Mouse (Mus musculus): Measurements from ENCODE around the gene Arhgap27. TPM values are rescaled to one million over a fixed set of nuclear protein-coding genes. Genes with fewer than 3 reads are reported as not detected.
A peak's percentile ranks its signal among the peaks of the same experiment; 100 is the strongest.
"Not testable (repeated sequence)": the region's sequence is repeated elsewhere in the genome, so short reads cannot be mapped to it uniquely, and the experiment has no call there.

The Arhgap27 gene
- total RNA-seq (2021), result 10 to 100 TPM; 14.1 to 22.9 TPM
- polyA plus RNA-seq (2012; rRNA removed), result 15.0 and 18.5 TPM in 2 replicates
- long read RNA-seq, full-length matches to known transcripts, result 1 of 18 reads
- long read RNA-seq, partial matches to known transcripts, result 1 of 18 reads
- long read RNA-seq, other reads (novel, unspliced or antisense), result 16 of 18 reads

- TF ChIP-seq POLR2A (IDR thresholded peaks at IDR 0.05; ENCODE audit: insufficient read depth, low read depth, low read length) (peak; percentile 75), CTCF (IDR thresholded peaks at IDR 0.05) (no peak), EP300 (IDR thresholded peaks at IDR 0.05; ENCODE audit: insufficient read depth, low read depth, low read length) (peak; percentile 40; the same call in 1 of the 2 replicates)
- H3K27ac ChIP-seq, result peak within 1 kb of the TSS; percentile 92
- intact Hi-C loops (cut with DNase I), result loop anchor here (1.0 kb wide), 2 partner anchors 8 to 19 kb away; no protein-coding TSS in a partner anchor
- peak within 1 kb of the TSS; percentile 65 for H3K4me3 ChIP-seq
- no peaks in the 10 kb centered on the region for H3K79me2 ChIP-seq (replicated peaks; ENCODE audit: control insufficient read depth, insufficient read depth, low read length)
- 4% methylated on average over 35 of the region's 35 CpGs for WGBS
- peaks cover 6% of the 10 kb centered on the region for H3K4me1 ChIP-seq (ENCODE audit: control insufficient read depth, insufficient read depth, low read length)
- H3K9ac ChIP-seq (ENCODE audit: low read depth, low read length), result peak within 1 kb of the TSS; percentile 83
- no peaks in the 10 kb centered on the region for H3K36me3 ChIP-seq (ENCODE audit: control insufficient read depth, insufficient read depth, low read length)
- DNase-seq, result peak; percentile 86 to 90
- H3K27me3 ChIP-seq (ENCODE audit: control insufficient read depth, insufficient read depth, low read length), result no peaks in the 10 kb centered on the region
These were observed at the start of gene Arhgap27 for GRCm38 (mm10) chr11:103363214-103364148. Arhgap27 (minus strand) TSS chr11:103363692.

GRCm38 (mm10) chr11:103412950-103413423 lies 49.5 kb upstream of the Arhgap27 start:
- Histone ChIP-seq H3K79me2 (replicated peaks; ENCODE audit: control insufficient read depth, insufficient read depth, low read length) (peaks cover 6% of the 10 kb centered on the region), H3K36me3 (ENCODE audit: control insufficient read depth, insufficient read depth, low read length) (no peaks in the 10 kb centered on the region), H3K4me3 (peak overlapping the region; percentile 95), H3K27me3 (ENCODE audit: control insufficient read depth, insufficient read depth, low read length) (no peaks in the 10 kb centered on the region), H3K27ac (peak overlapping the region; percentile 96), H3K9ac (ENCODE audit: low read depth, low read length) (peak overlapping the region; percentile 71), H3K4me1 (ENCODE audit: control insufficient read depth, insufficient read depth, low read length) (no peaks in the 10 kb centered on the region; the same call in 1 of the 2 replicates)
- no peak for TF ChIP-seq EP300 (IDR thresholded peaks at IDR 0.05; ENCODE audit: insufficient read depth, low read depth, low read length)
- no peak for TF ChIP-seq POLR2A (IDR thresholded peaks at IDR 0.05; ENCODE audit: insufficient read depth, low read depth, low read length)
- no peak for TF ChIP-seq CTCF (IDR thresholded peaks at IDR 0.05)
- 4% methylated on average over 14 of the region's 14 CpGs for whole genome bisulfite sequencing
- no peak for DNase-seq
- intact Hi-C loops (cut with DNase I), result no loop called here

GRCm38 (mm10) chr11:103411981-103412949 lies 48.8 kb upstream of the Arhgap27 start, which contains the start of gene Plekhm1:
Plekhm1 (minus strand) TSS chr11:103412687.
- Histone ChIP-seq H3K4me1 (ENCODE audit: control insufficient read depth, insufficient read depth, low read length) (no peaks in the 10 kb centered on the region; the same call in 1 of the 2 replicates), H3K79me2 (replicated peaks; ENCODE audit: control insufficient read depth, insufficient read depth, low read length) (peaks cover 6% of the 10 kb centered on the region), H3K27me3 (ENCODE audit: control insufficient read depth, insufficient read depth, low read length) (no peaks in the 10 kb centered on the region), H3K27ac (peak within 1 kb of the TSS; percentile 96), H3K4me3 (peak within 1 kb of the TSS; percentile 95), H3K9ac (ENCODE audit: low read depth, low read length) (peak within 1 kb of the TSS; percentile 97), H3K36me3 (ENCODE audit: control insufficient read depth, insufficient read depth, low read length) (no peaks in the 10 kb centered on the region)
- TF ChIP-seq CTCF (IDR thresholded peaks at IDR 0.05), result no peak
- no peak for TF ChIP-seq EP300 (IDR thresholded peaks at IDR 0.05; ENCODE audit: insufficient read depth, low read depth, low read length)
- peak; percentile 79 for TF ChIP-seq POLR2A (IDR thresholded peaks at IDR 0.05; ENCODE audit: insufficient read depth, low read depth, low read length)
- peak; percentile 96 to 97 for DNase-seq
- under 1% methylated on average over 67 of the region's 67 CpGs for WGBS
- intact Hi-C loops (cut with DNase I), result no loop called here

GRCm38 (mm10) chr11:103411301-103411700 lies 47.8 kb upstream of the Arhgap27 start:
- WGBS, result 83% methylated on average over 1 of the region's 1 CpGs
- intact Hi-C loops (cut with DNase I), result no loop called here
- H3K79me2 ChIP-seq (replicated peaks; ENCODE audit: control insufficient read depth, insufficient read depth, low read length), result peaks cover 6% of the 10 kb centered on the region
- H3K9ac ChIP-seq (ENCODE audit: low read depth, low read length), result no peak overlapping the region
- no peak overlapping the region for H3K27ac ChIP-seq
- H3K4me3 ChIP-seq, result no peak overlapping the region
- H3K27me3 ChIP-seq (ENCODE audit: control insufficient read depth, insufficient read depth, low read length), result no peaks in the 10 kb centered on the region
- H3K36me3 ChIP-seq (ENCODE audit: control insufficient read depth, insufficient read depth, low read length), result no peaks in the 10 kb centered on the region
- TF ChIP-seq EP300 (IDR thresholded peaks at IDR 0.05; ENCODE audit: insufficient read depth, low read depth, low read length) (no peak), CTCF (IDR thresholded peaks at IDR 0.05) (no peak), POLR2A (IDR thresholded peaks at IDR 0.05; ENCODE audit: insufficient read depth, low read depth, low read length) (no peak)
- no peaks in the 10 kb centered on the region; the same call in 1 of the 2 replicates for H3K4me1 ChIP-seq (ENCODE audit: control insufficient read depth, insufficient read depth, low read length)
- no peak for DNase-seq

GRCm38 (mm10) chr11:103408880-103409279 lies 45.4 kb upstream of the Arhgap27 start:
- H3K36me3 ChIP-seq (ENCODE audit: control insufficient read depth, insufficient read depth, low read length), result no peaks in the 10 kb centered on the region
- intact Hi-C loops (cut with DNase I), result no loop called here
- 91% methylated on average over 13 of the region's 13 CpGs for WGBS

GRCm38 (mm10) chr11:103407136-103407535 lies 43.6 kb upstream of the Arhgap27 start:
- H3K27ac ChIP-seq, result not testable (repeated sequence)
- 56% methylated on average over 5 of the region's 5 CpGs for WGBS

More at GRCm38 (mm10) chr11:103408880-103409279, 45.4 kb upstream of the Arhgap27 start:
- DNase-seq, result no peak
- no peak overlapping the region for H3K4me3 ChIP-seq
- H3K27ac ChIP-seq, result no peak overlapping the region
- no peak overlapping the region for H3K9ac ChIP-seq (ENCODE audit: low read depth, low read length)
- H3K27me3 ChIP-seq (ENCODE audit: control insufficient read depth, insufficient read depth, low read length), result no peaks in the 10 kb centered on the region
- TF ChIP-seq EP300 (IDR thresholded peaks at IDR 0.05; ENCODE audit: insufficient read depth, low read depth, low read length) (no peak), POLR2A (IDR thresholded peaks at IDR 0.05; ENCODE audit: insufficient read depth, low read depth, low read length) (no peak), CTCF (IDR thresholded peaks at IDR 0.05) (no peak)
- H3K79me2 ChIP-seq (replicated peaks; ENCODE audit: control insufficient read depth, insufficient read depth, low read length), result peaks cover 6% of the 10 kb centered on the region
- H3K4me1 ChIP-seq (ENCODE audit: control insufficient read depth, insufficient read depth, low read length), result no peaks in the 10 kb centered on the region; the same call in none of the 2 replicates

More at GRCm38 (mm10) chr11:103407136-103407535, 43.6 kb upstream of the Arhgap27 start:
- H3K4me1 ChIP-seq (ENCODE audit: control insufficient read depth, insufficient read depth, low read length); H3K36me3 ChIP-seq (ENCODE audit: control insufficient read depth, insufficient read depth, low read length); H3K79me2 ChIP-seq (replicated peaks; ENCODE audit: control insufficient read depth, insufficient read depth, low read length); H3K27me3 ChIP-seq (ENCODE audit: control insufficient read depth, insufficient read depth, low read length); H3K9ac ChIP-seq (ENCODE audit: low read depth, low read length); intact Hi-C loops (cut with DNase I); H3K4me3 ChIP-seq; DNase-seq: not testable (repeated sequence)

Data from heart, adult 2 months (tissue).